Mouse (Mus musculus) liver, adult 2 months (tissue): Measurements from ENCODE around the gene Gja8. TPM values are rescaled to one million over a fixed set of nuclear protein-coding genes. Genes with fewer than 3 reads are reported as not detected.

Experiments
- DNase-seq: peaks from one replicate; pipeline ENCODE4 v3.0.0-alpha.2; 2011; ENCODE audit warnings: low read depth, low spot score; ENCODE audit errors: extremely low read depth
- H3K27ac ChIP-seq: fragments of 200-500 bp; replicated peaks from 2 replicates; pipeline ENCODE4 v1.5.1; 2012; ENCODE audit warnings: low read depth, mild to moderate bottlenecking, control low read depth, inconsistent platforms, low read length; ENCODE audit not compliant: insufficient read depth
- H3K27me3 ChIP-seq: fragments of 200-500 bp; 2 replicates; pipeline ENCODE4 v1.6.1; 2012; ENCODE audit warnings: mild to moderate bottlenecking, moderate library complexity, low read length, inconsistent platforms; ENCODE audit not compliant: control insufficient read depth, insufficient read depth
- H3K36me3 ChIP-seq: fragments of 200-500 bp; 2 replicates; pipeline ENCODE4 v1.6.1; 2012; ENCODE audit warnings: low read length, inconsistent platforms; ENCODE audit not compliant: control insufficient read depth, insufficient read depth
- H3K4me1 ChIP-seq: fragments of 200-500 bp; 2 replicates; pipeline ENCODE4 v1.6.1; 2011; ENCODE audit warnings: low read length; ENCODE audit not compliant: control insufficient read depth, insufficient read depth
- H3K4me3 ChIP-seq: fragments of 200-500 bp; 2 replicates; pipeline ENCODE4 v1.5.1; 2011; ENCODE audit warnings: low read depth, mild to moderate bottlenecking, control low read depth, low read length, moderate library complexity; ENCODE audit not compliant: insufficient read depth
- H3K79me2 ChIP-seq: fragments of 200-500 bp; 2 replicates; pipeline ENCODE4 v1.6.1; 2012; ENCODE audit warnings: inconsistent platforms, mild to moderate bottlenecking, low read length, moderate library complexity; ENCODE audit not compliant: control insufficient read depth, insufficient read depth
- H3K9ac ChIP-seq: fragments of 200-500 bp; 2 replicates; pipeline ENCODE4 v1.6.1; 2012; ENCODE audit warnings: low read depth, mild to moderate bottlenecking, control low read depth, inconsistent platforms, low read length
- CTCF ChIP-seq: fragments of 200-500 bp; IDR thresholded peaks from 2 replicates; pipeline ENCODE4 v1.5.1; 2011; ENCODE audit warnings: low read depth, low read length, control low read depth
- POLR2A ChIP-seq: fragments of 200-500 bp; IDR thresholded peaks from 2 replicates; pipeline ENCODE4 v1.6.1; 2011; ENCODE audit warnings: low read length, control low read depth; ENCODE audit not compliant: insufficient read depth; ENCODE audit errors: extremely low read depth
- WGBS: fragments of 180-500 bp; shearing (Covaris S2); methylation state at CpG from one replicate; pipeline ENCODE4 v1.1.7; 2018; 5-methylcytosine and 5-hydroxymethylcytosine counted together
- polyA plus RNA-seq: library from polyadenylated mRNA; depleted of rRNA; stranded (reverse); fragments of >200 nt; gene quantifications from 2 replicates; pipeline ENCODE4 v1.2.3, GENCODE M21; 2012; rRNA removed
- total RNA-seq: library from RNA; depleted of rRNA; stranded (reverse); fragments of >200 nt; gene quantifications from 2 replicates; pipeline ENCODE4 v1.2.3, GENCODE M21; 2014; rRNA removed

Gene Gja8
- total and polyA plus RNA-seq, 2 experiments = not detected

DNA sequence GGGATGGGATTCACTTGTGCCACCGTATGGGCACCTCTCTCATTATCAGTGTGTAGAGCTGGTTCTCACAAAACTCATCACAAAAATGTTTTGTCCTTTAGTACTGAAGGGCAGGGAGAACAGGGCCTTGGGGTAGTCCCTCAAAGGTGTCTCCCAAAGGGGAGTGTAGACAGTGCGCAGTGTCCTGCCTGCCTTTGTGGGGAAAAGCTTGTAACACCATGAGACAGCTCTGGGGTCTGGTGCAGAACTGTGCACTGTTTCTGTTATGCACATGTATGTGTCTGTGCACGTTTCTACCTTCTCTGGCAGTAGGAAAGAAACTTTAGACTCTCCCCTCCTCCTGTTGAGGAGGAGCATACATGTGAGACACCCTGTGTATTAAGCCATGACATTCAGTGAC, 58.0 kb downstream of the Gja8 start:
- Histone ChIP-seq H3K4me1 (no peaks in the 10 kb centered on the region), H3K79me2 (no peaks in the 10 kb centered on the region), H3K9ac (no peak overlapping the region), H3K36me3 (peaks cover 21% of the 10 kb centered on the region; the same call in 1 of the 2 replicates), H3K4me3 (no peak overlapping the region), H3K27ac (no peak overlapping the region), H3K27me3 (no peaks in the 10 kb centered on the region)
- WGBS = 86% methylated on average over 3 of the region's 3 CpGs
- no peak for DNase-seq
- no peak for TF ChIP-seq POLR2A
- no peak for TF ChIP-seq CTCF

Other genes starting within 250 kb of the Gja8 start
- 1.7 and 2.6 TPM in 2 replicates for gene Pias3, start 229.6 kb downstream of the Gja8 start, total RNA-seq
- gene Pias3, start 229.6 kb downstream of the Gja8 start, polyA plus RNA-seq = 7.3 and 8.1 TPM in 2 replicates
- gene Nudt17, start 217.5 kb downstream of the Gja8 start, total RNA-seq = 0.20 and 0.28 TPM in 2 replicates
- 0.16 and 0.69 TPM in 2 replicates for gene Nudt17, start 217.5 kb downstream of the Gja8 start, polyA plus RNA-seq
- 6.5 and 10.0 TPM in 2 replicates for gene Polr3c, start 198.4 kb downstream of the Gja8 start, total RNA-seq
- gene Polr3c, start 198.4 kb downstream of the Gja8 start, polyA plus RNA-seq = 16.2 and 19.1 TPM in 2 replicates
- gene Rnf115, start 198.4 kb downstream of the Gja8 start, total RNA-seq = 30.5 and 33.6 TPM in 2 replicates
- gene Rnf115, start 198.4 kb downstream of the Gja8 start, polyA plus RNA-seq = 12.7 and 12.9 TPM in 2 replicates
- gene Pdzk1, start 96.7 kb downstream of the Gja8 start, total RNA-seq = 48.5 and 60.4 TPM in 2 replicates
- 20.1 and 22.7 TPM in 2 replicates for gene Pdzk1, start 96.7 kb downstream of the Gja8 start, polyA plus RNA-seq
- gene Cd160, start 96.7 kb downstream of the Gja8 start, total RNA-seq = 0.37 and 0.67 TPM in 2 replicates
- gene Cd160, start 96.7 kb downstream of the Gja8 start, polyA plus RNA-seq = 0.16 and 0.22 TPM in 2 replicates
- gene Gja5, start 21.3 kb downstream of the Gja8 start, total RNA-seq = 0.55 and 0.87 TPM in 2 replicates
- gene Gja5, start 21.3 kb downstream of the Gja8 start, polyA plus RNA-seq = 0.51 and 0.82 TPM in 2 replicates
- gene Gpr89, start 20.7 kb downstream of the Gja8 start, total RNA-seq = 18.7 and 20.4 TPM in 2 replicates
- 25.5 and 26.5 TPM in 2 replicates for gene Gpr89, start 20.7 kb downstream of the Gja8 start, polyA plus RNA-seq
- 31.9 and 34.2 TPM in 2 replicates for gene Acp6, start 232.8 kb upstream of the Gja8 start, total RNA-seq
- gene Acp6, start 232.8 kb upstream of the Gja8 start, polyA plus RNA-seq = 33.7 and 37.5 TPM in 2 replicates